Mouse (Mus musculus): ENCODE data around the gene Ppp1r21. TPM values are rescaled to one million over a fixed set of nuclear protein-coding genes. Genes with fewer than 3 reads are reported as not detected.

Ppp1r21 gene
- total and polyA plus RNA-seq, 3 experiments = 11.1 to 16.2 TPM; not detected in 1

DNA sequence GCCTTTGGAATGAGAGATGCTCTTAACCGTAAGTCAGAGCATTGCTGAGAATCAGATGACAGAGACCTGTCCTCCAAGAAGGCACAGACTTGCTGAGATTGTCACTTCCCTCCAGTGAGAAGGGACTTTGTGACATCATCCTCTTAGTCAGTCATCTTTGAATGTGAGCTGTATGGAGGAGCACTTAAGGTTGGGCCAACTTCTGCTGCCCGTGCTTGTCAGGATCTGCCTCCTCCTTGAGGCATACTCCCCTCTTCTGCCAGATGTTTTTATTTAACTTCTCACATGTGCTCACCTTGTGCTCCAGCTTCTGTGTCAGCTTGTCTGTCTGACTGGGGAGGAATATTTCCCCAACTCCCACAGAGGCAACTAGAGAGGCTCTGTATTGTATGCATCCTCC lies 81.1 kb downstream of the Ppp1r21 start:
- Histone ChIP-seq H3K9me3 (replicated peaks; ENCODE audit: insufficient read depth, low read length) (no peaks in the 10 kb centered on the region), H3K4me3 (ENCODE audit: control insufficient read depth in 1 of 2, insufficient read depth in 1 of 2, low read depth in 2 of 2, low read length in 2 of 2) (no peak overlapping the region), H3K36me3 (ENCODE audit: control insufficient read depth in 1 of 2, insufficient read depth in 2 of 2, low read length in 2 of 2) (no peaks in the 10 kb centered on the region), H3K27ac (ENCODE audit: control insufficient read depth, low read depth, low read length) (no peak overlapping the region), H3K27me3 (ENCODE audit: control insufficient read depth in 1 of 2, insufficient read depth in 2 of 2, low read length in 2 of 2) (no peaks in the 10 kb centered on the region), H3K9ac (ENCODE audit: control insufficient read depth, low read depth, low read length, poor library complexity, severe bottlenecking) (no peak overlapping the region), H3K79me2 (ENCODE audit: control insufficient read depth, insufficient read depth, low read length, poor library complexity) (no peaks in the 10 kb centered on the region), H3K4me1 (ENCODE audit: control insufficient read depth in 1 of 2, insufficient read depth in 2 of 2, low read length in 2 of 2) (no peaks in the 10 kb centered on the region)
- DNase-seq (ENCODE audit: low read depth, low spot score) = no peak
- TF ChIP-seq SIN3A (IDR thresholded peaks at IDR 0.05; ENCODE audit: low read length) (no peak), TCF12 (IDR thresholded peaks at IDR 0.05; ENCODE audit: low read depth, low read length) (no peak), ZKSCAN1 (IDR thresholded peaks at IDR 0.05; ENCODE audit: low read depth, low read length) (no peak), RAD21 (IDR thresholded peaks at IDR 0.05; ENCODE audit: low read depth, low read length) (no peak), TAL1 (IDR thresholded peaks at IDR 0.05; ENCODE audit: low read length) (no peak), MAZ (IDR thresholded peaks at IDR 0.05; ENCODE audit: low read depth, low read length) (no peak), E2F4 (IDR thresholded peaks at IDR 0.05; ENCODE audit: borderline replicate concordance, low read depth, low read length) (no peak), CHD2 (IDR thresholded peaks at IDR 0.05; ENCODE audit: low read length) (no peak), JUND (IDR thresholded peaks at IDR 0.05; ENCODE audit: low read depth, low read length) (no peak)

GRCm38 (mm10) chr17:88613172-88613571 lies 83.3 kb downstream of the Ppp1r21 start:
- H3K4me3 ChIP-seq (ENCODE audit: control insufficient read depth in 1 of 2, insufficient read depth in 1 of 2, low read depth in 2 of 2, low read length in 2 of 2) = no peak overlapping the region
- H3K4me1 ChIP-seq (ENCODE audit: control insufficient read depth in 1 of 2, insufficient read depth in 2 of 2, low read length in 2 of 2) = no peaks in the 10 kb centered on the region
- no peaks in the 10 kb centered on the region for H3K36me3 ChIP-seq (ENCODE audit: control insufficient read depth in 1 of 2, insufficient read depth in 2 of 2, low read length in 2 of 2)
- TF ChIP-seq RCOR1 (IDR thresholded peaks at IDR 0.05; ENCODE audit: low read depth, low read length) (no peak), MAX (IDR thresholded peaks at IDR 0.05; ENCODE audit: low read length) (no peak), MAZ (IDR thresholded peaks at IDR 0.05; ENCODE audit: low read depth, low read length) (no peak), TAL1 (IDR thresholded peaks at IDR 0.05; ENCODE audit: low read length) (no peak), ZMIZ1 (IDR thresholded peaks at IDR 0.05; ENCODE audit: low read depth, low read length) (no peak), USF2 (IDR thresholded peaks at IDR 0.05; ENCODE audit: borderline replicate concordance in 1 of 2, insufficient read depth in 1 of 2, low read depth in 1 of 2, low read length in 2 of 2) (no peak), MYC (IDR thresholded peaks at IDR 0.05; ENCODE audit: low read depth, low read length) (no peak)
- H3K9ac ChIP-seq (ENCODE audit: control insufficient read depth, low read depth, low read length, poor library complexity, severe bottlenecking) = no peak overlapping the region
- no peaks in the 10 kb centered on the region for H3K9me3 ChIP-seq (replicated peaks; ENCODE audit: insufficient read depth, low read length)
- no peaks in the 10 kb centered on the region for H3K79me2 ChIP-seq (ENCODE audit: control insufficient read depth, insufficient read depth, low read length, poor library complexity)
- H3K27me3 ChIP-seq (ENCODE audit: control insufficient read depth in 1 of 2, insufficient read depth in 2 of 2, low read length in 2 of 2) = no peaks in the 10 kb centered on the region
- H3K27ac ChIP-seq (ENCODE audit: control insufficient read depth, low read depth, low read length) = no peak overlapping the region
- peak; percentile 64 for DNase-seq (ENCODE audit: low read depth, low spot score)

DNA sequence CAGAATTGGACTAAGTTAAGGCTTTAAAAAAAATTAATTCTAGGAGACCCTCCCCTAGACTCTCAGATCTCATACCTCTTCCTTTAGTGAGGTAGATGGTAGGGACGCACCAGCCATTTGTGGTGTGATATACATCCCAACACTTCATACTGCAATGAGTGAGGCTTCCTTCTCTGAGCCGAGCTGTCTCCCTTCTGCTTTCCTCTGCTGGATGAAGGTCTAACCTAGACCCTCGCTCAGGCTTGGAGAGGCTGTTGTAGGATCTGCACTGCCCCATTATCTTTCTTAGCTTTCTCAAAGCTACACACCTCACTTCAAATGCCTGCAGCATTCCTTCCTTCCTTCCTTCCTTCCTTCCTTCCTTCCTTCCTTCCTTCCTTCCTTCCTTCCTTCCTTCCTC lies 83.8 kb downstream of the Ppp1r21 start:
- Histone ChIP-seq H3K27ac (ENCODE audit: control insufficient read depth, low read depth, low read length) (no peak overlapping the region), H3K4me3 (ENCODE audit: control insufficient read depth in 1 of 2, insufficient read depth in 1 of 2, low read depth in 2 of 2, low read length in 2 of 2) (no peak overlapping the region)
- no peak for DNase-seq (ENCODE audit: low read depth, low spot score)

More for the DNA sequence above, 83.8 kb downstream of the Ppp1r21 start:
- no peaks in the 10 kb centered on the region for H3K36me3 ChIP-seq (ENCODE audit: control insufficient read depth in 1 of 2, insufficient read depth in 2 of 2, low read length in 2 of 2)
- TF ChIP-seq GABPA (IDR thresholded peaks at IDR 0.05; ENCODE audit: low read depth, low read length) (no peak), MAZ (IDR thresholded peaks at IDR 0.05; ENCODE audit: low read depth, low read length) (no peak), SIN3A (IDR thresholded peaks at IDR 0.05; ENCODE audit: low read length) (no peak), EP300 (IDR thresholded peaks at IDR 0.05; ENCODE audit: low read depth in 1 of 2, low read length in 2 of 2) (no peak), ZC3H11A (IDR thresholded peaks at IDR 0.05; ENCODE audit: low read depth, low read length) (no peak), POLR2AphosphoS2 (IDR thresholded peaks at IDR 0.05; ENCODE audit: low read length) (no peak)
- no peaks in the 10 kb centered on the region for H3K79me2 ChIP-seq (ENCODE audit: control insufficient read depth, insufficient read depth, low read length, poor library complexity)
- no peaks in the 10 kb centered on the region for H3K4me1 ChIP-seq (ENCODE audit: control insufficient read depth in 1 of 2, insufficient read depth in 2 of 2, low read length in 2 of 2)
- no peaks in the 10 kb centered on the region for H3K27me3 ChIP-seq (ENCODE audit: control insufficient read depth in 1 of 2, insufficient read depth in 2 of 2, low read length in 2 of 2)
- H3K9me3 ChIP-seq (replicated peaks; ENCODE audit: insufficient read depth, low read length) = no peaks in the 10 kb centered on the region
- H3K9ac ChIP-seq (ENCODE audit: control insufficient read depth, low read depth, low read length, poor library complexity, severe bottlenecking) = no peak overlapping the region

Measured in MEL (cell line).